Mouse (Mus musculus): ENCODE measurements at regions not wholly inside any gene's neighbourhood (a gene's known extent, or its start where the extent isn't known, plus 50 kb on each side); places are given as distances from the start of the nearest gene placed in this dataset.

GRCm38 (mm10) chr9:52377761-52378160 lies 209.4 kb upstream of the Zc3h12c start:
- DNase-seq = no peak

GRCm38 (mm10) chr9:52376914-52377313 lies 208.5 kb upstream of the Zc3h12c start:
- no peak for DNase-seq

- no peak for DNase-seq
These were observed 202.9 kb upstream of the Zc3h12c start for GRCm38 (mm10) chr9:52371296-52371695.

GRCm38 (mm10) chr9:52368911-52369310 lies 200.5 kb upstream of the Zc3h12c start:
- no peak for DNase-seq

- DNase-seq = no peak
These were observed 199.7 kb upstream of the Zc3h12c start for GRCm38 (mm10) chr9:52368080-52368479.

- DNase-seq = no peak
These were observed 197.7 kb upstream of the Zc3h12c start for GRCm38 (mm10) chr9:52366046-52366445.

DNA sequence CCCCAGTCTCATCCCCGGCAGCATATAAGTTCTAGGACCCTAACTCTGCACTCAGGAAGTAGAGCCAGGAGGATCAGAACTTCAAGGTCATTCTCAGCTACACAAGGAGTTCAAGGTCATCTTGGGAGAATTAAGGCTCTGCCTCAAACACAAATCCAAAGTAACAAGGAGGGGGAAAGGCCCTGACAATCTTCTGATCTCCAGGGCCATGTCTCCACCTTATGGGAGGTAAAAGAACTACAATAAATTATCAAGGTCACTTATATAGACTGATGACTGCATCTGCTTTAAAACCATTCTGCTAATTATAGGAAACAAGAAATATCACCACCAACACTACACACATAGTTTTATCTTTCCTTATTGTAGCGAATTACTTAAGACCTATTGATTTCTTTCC lies 193.2 kb upstream of the Zc3h12c start:
- DNase-seq = no peak

DNA sequence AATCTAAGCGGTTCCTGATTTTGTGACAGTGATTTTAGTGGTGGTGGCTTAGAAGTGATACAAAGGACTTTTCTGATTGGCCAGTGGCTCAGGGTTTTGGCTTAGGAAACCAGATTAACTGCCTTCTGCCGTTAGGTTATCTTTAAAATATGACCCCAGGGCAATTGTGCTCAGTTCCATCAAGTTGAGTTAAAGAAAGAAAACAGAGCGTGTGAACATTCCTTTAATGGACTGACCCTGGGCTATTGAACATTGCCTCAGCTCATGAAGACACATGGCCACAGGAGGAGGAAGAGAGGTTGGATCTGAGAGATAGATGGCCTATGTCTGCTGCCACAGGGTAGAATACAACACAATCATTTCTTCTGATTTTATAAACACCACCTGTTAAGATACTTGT lies 191.0 kb upstream of the Zc3h12c start:
- DNase-seq = no peak

GRCm38 (mm10) chr9:52356549-52356948 lies 188.2 kb upstream of the Zc3h12c start:
- no peak for DNase-seq

DNA sequence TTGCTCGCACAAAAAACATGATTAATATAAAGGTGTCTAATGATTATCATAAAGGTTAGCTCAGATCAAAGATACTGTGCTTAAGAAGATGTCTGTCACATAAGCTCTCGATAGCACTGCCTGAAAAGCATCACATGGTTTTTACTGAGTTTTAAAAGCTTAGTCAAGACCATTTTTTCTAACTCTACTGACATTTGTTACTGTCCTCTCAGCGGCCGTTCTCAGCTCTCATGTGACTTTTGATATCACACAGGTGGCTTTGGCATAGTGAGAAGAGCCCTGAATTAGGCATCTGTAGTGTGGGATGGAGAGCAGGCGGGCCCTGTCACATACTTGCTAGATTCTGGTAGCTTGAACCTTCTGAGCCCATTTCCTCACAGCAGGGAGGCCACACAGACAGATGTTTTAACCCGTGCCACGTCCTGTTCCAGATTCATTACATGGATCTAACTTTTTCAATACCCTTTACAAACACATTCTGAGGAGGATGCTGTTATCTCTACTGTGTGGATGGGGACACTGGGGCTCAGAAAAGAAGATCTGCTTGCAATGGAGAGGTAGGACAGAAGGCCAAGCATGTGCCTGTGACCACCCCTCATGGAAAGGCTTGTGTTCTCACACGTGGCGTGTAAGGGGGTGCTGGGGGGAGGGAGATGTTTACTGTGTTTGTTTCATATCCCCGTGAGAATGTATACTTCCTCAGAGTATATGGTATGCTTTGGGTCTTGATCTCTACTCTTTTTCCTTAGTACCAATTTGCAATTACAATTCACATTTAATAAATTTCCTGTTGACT lies 187.0 kb upstream of the Zc3h12c start:
- no peak for DNase-seq

GRCm38 (mm10) chr9:52348536-52349527 lies 180.5 kb upstream of the Zc3h12c start:
- no peak for DNase-seq

DNA sequence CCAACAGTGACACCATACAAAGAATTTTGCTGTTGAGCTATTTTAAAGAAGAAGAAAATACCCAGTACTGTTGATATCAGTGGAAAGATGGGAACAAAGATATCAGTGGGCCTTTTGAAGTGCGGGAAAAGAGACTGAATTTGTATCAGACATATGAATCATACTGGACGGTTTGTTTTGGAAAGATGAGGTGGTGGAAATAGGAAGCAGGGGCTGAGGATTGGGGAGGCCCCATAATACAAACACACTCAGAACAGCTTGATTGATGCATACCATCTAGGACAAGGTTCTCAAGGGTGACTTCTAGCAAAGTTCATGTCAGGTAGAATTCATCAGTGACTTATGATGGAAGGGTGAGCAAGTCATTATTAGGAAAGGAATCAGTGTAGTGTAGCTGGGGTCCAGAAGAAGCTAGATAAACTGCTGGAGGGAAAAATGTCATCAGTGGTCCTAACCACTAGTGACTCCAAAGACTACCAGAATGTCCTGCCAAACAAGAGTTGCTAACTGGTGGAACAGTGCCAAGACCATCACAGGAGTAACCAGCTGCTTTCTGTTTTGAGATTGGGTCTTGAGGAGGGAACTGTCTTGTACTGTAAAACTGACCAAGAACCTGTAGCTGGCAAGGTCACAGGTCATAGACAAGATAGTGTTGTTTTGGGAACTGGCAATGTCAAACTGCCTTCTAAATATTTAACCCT lies 176.0 kb upstream of the Zc3h12c start:
- DNase-seq = no peak

GRCm38 (mm10) chr9:52341029-52341428 lies 172.7 kb upstream of the Zc3h12c start:
- DNase-seq = no peak

DNA sequence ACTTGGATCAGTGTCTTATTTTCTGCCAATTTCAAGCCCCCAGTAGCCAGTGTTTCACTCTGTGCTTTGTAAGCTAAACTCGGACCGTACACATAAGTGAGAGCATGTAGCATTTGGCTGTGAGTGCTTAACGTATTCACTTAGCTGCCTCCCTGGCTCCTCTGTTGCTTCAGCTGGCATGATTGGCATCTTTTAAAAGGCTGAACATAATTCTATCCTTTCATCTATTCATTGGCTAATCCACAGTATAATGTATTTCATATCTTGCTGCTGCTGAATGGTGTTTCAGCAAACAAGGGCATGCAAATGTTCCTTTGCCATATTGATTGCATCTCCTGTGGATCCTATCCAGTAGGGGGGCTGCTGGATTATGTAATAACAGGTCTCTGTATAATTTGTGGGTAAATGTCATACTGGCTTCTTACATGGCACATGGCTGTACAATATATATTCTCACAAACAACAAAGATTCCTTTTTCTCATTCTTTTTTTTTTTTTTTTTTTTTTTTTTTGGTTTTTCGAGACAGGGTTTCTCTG lies 169.5 kb upstream of the Zc3h12c start:
- DNase-seq = no peak

DNA sequence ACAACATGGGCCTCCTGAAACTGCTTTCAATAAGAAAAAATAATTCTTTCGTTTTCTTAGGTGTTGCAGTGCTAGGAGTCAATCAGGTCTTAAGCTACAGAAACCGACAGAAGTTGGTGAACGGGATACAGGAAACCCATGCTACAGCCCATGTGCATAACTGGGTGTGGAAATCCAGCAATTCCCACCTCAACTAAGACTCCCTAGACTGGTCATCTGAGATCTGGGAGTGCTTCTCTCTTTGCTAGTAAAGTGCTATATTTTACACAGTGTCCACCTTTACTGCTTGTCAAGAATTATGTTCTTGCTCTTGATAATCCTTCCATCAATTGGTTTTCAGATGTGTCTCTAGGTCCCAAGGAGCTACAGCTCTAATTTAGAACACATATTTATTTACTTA lies 166.4 kb upstream of the Zc3h12c start:
- DNase-seq = no peak

DNA sequence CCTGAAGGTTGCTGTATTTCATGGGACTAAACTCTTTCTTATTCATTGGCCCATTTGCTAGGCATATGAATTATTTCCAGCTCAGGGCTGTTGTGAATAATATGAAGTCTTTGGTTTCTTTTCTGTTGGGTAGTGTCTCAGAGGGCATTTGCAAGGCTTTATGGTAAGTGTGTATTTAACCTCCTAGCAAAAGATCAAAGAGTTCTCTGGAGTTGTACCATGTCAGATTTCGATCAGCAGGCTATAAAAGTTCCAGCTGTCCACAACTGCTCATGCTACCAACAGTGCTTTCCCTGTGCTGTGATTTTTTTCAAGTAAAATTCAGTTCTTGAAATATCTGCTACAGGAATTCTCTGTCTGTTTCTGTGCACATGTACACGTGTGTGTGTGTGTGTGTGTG lies 165.5 kb upstream of the Zc3h12c start:
- no peak for DNase-seq

DNA sequence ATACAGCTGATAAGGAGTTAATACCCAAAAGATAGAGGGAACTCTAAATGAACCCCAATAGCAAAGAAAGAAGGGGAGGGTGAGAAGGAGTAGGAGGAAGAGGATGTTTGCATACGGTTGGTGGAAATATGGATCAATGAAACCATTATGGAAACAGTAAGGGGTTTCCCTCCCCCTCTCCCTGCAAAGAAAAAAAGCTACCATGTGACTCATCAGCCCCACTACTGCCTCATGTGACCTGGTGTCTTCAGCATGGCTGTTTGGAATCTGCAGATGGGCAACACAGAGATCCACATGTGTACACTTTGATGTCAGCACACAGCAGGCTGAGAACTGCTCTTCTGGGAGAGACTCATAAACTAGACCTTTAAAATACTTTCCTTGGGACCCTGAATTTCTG lies 163.4 kb upstream of the Zc3h12c start:
- no peak for DNase-seq

DNA sequence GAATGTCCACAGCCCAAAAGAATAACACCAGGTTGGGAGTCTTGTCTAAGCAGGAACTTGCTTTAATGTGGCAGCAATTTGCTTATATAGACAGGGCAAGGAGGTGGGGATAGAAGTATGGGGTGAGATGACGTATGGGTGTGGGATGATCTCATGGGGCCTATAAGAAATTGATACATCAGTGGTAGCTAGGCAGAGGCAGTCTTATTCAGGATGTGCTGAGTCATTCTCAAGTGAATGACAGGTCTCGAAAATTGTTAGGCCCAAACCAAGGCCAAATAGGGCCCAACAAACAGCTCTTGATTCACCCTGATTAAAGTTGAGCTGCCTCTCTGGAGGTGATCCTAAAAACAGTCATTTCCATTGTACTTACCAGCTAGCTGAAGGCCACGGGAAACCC lies 162.3 kb upstream of the Zc3h12c start:
- DNase-seq = no peak

DNA sequence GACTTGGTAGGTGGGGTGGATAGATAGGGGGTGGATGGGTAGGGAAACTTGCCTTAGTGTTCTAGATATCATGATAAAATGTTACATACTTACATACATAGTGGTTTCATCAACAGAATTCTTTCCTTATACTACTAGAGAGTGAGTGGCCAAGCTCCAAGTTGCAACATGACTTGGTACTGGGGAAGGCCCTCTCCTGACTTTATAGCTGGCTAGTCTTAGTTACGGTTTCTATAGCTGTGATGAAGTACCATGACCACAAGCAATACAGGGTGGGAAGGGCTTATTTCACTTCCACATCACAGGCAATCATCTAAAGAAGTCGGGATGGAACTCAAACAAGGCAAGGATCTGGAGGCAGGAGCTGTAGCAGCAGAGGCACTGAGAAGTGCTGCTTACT lies 156.0 kb upstream of the Zc3h12c start:
- no peak for DNase-seq

GRCm38 (mm10) chr9:52323757-52324156 lies 155.4 kb upstream of the Zc3h12c start:
- DNase-seq = no peak

DNA sequence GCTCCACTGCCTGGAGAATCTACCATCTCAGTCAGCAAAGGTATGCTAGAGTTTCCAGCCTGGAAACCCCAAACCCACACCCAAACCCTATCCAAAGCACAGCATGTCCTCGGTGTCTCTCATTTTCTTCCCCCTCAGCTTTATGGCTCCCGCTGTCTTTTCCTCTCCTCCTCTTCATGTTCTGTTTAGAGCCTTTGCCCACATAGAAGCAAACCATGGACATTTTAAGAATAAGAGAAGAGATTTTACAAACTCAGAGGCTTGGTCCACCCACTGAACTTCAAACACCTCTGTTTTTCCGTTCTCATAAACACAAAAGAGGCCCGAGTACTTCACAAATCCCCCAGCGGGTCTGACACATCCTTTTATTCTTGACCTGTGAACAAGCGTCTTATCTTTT lies 154.9 kb upstream of the Zc3h12c start:
- DNase-seq = no peak

- DNase-seq = no peak
These were observed 133.1 kb upstream of the Zc3h12c start for GRCm38 (mm10) chr9:52301521-52301920.

Measured in gastrocnemius, postnatal 10 days (tissue).